Mouse (Mus musculus) retina, postnatal 1 day (tissue): Measurements from ENCODE around the gene Pex3.
"Not testable (repeated sequence)": the region's sequence is repeated elsewhere in the genome, so short reads cannot be mapped to it uniquely, and the experiment has no call there.

Experiments
- DNase-seq: peaks from one replicate; pipeline ENCODE4 v3.0.0-alpha.2; 2012

Pex3 gene

DNA sequence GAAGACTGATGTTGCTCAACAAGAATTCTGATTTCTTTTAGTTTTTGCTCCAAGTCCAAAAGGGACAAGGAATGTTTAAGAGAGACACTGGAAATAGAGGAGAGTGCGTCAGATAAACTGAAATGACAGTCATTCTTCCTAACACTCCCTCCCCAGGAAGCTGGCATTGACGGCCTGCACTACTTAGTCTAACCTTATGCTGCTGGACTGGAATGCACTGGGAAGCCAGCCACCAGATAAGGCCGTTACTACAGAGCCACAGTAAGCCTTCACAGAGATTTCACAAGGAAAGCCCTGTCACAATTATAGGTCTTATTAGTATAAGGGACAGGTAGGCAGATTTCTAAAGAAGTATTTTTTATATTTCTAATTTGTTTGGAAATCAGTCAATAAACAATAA is 18.2 kb downstream of the Pex3 start:
- DNase-seq: no peak

DNA sequence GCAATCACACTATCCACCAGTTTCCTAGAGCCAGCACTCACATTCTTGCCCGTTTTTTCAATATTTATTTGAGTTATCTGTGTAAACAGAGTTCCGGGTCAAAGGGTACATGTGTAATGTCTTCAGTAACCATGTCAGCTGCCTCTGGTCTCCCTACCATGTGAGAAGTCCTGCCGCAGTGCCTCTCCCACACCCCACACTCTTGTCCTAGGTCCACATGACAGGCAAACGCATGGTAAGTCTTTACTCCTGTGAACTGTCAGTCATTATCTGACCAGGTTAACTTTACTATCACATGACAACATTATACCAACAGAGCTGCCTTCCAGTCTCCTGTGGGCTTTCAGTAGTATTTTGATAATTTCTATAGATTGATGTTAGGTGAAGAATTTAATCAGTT is 24.8 kb downstream of the Pex3 start:
- no peak for DNase-seq

DNA sequence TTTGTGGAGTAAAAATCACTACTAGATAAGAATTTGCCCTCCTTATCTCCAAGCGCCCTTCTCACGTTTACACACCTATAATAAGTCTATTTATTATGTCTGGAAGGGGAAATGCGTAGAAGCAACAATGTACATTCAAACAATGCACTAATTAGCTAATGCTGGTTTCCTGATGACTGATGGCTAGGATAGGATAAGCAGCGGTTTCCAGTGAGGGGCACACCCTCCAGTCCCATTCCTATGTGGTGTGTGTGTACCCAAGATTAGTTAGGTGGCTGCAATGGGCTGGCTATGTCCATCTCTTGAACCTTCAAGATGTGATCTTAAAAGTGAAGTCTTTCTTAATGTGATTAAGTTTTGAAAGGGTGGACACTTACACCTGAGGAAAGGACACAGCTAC is 31.1 kb downstream of the Pex3 start:
- no peak for DNase-seq

DNA sequence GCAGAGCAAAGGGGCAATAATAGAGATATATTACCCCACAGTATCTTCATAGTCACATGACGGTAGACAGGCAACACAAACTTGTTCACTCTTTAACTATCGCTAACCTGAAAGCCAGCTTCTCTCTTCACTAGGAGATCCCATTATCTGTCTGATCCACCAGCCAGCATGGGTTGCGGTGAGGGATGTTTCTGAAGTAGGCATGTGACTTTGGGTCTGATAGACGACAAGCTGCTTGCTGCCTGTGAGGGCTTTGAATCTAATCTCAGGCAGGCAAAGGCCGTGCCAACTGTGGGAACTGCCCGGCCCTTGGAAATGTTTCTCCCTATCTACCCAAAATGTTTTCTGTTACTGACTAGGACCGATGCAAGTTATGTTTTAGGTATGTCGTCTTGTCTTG is 50.6 kb downstream of the Pex3 start:
- DNase-seq: peak; percentile 10

DNA sequence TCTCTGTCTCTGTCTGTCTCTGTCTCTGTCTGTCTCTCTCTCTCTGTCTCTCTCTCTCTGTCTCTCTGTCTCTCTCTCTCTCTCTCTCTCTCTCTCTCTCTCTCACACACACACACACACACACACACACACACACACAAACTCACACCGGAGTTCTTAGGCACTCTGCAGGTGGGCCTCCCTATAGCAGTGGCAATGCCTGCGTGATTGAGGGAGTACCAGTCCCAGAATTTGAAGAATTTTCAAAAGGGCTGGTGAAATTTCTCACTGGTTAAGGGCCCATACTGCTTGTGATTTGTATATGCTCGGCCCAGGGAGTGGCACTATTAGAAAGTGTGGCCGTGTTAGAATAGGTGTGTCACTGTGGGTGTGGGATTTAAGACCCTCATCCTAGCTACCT is 51.4 kb downstream of the Pex3 start:
- not testable (repeated sequence) for DNase-seq

DNA sequence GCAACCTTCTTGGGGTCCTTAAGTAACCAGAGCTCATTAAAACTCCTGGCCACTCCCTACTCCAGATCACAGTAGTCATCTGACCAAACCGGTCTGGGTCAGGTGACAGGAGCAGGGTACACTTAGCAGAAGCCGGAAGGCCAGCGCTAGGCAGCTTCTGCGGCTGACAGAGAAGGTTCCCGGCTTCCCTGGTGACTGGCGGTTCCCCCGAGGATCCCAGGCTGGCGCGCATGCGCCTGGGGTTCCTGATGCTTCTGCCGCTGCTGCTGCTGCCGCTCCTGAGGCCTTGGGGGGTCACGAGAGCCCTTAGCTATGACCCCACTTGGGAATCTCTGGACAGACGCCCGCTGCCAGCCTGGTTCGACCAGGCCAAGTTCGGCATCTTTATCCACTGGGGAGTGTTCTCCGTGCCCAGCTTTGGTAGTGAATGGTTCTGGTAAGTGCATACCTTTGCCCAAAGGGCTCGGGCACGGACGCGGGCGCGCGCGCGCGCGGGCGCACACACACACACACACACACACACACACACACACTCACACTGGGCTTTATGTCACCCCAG is 51.9 kb downstream of the Pex3 start:
- DNase-seq: peak; percentile 92

DNA sequence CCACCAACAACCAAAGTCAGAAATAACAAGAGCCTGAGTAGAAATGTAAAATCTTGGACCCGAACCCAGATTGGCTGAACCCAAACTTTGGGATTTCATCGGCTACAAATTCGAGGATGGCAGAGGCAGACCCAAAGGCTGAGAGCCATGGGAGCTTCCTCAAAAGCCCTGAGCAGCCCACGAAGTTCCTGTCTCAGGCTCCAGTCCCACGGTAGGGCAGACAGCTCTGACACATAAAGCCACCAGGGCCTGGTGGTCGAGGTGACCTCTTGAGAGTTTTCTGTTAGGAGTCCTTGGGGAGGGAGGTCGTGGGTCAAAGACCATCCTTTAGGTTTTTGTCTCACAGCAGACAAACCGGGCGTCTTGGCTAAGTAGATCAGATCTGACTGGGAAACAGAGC is 52.5 kb downstream of the Pex3 start:
- no peak for DNase-seq

DNA sequence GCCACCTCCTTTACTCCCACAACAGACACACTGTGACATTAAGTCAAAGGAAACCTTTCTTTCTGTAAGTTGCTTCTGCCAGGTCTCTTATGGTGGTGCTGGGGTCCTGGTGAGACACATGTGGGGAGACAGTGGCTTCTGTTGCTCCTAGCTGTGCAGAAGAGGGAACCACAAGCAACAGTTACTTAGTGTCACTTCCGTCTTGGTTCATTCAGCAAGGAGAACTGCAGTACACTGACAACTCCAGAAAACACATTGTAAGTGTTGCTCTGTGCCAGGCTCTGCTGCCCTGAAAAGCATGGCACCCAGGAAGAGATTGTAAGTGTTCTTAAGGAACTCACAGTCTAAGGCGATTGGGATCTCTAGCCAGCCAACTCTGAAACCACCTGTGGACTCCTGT is 53.6 kb downstream of the Pex3 start, which contains the start of gene Fuca2:
Gene Fuca2 (plus strand): TSS at position 210 of the 400 bp plus-strand sequence.
- no peak for DNase-seq

DNA sequence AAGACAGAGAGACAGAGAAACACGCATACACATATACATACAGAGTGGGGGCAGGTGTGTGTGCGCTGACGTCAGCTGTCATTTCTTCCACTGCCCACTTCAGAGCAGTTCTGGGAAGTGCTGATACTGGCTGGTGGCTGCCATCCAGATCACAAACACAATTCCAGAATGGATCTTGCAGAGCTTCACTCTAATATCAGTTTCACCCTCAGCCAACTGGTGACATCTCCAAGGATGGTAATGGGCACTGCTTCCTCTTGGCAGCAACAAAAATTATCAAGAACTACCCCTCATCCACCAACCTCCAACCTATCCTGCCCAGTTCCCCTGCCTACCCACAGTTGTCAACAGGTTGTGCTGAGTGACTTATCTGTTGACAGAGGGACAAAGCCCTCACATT is 56.6 kb downstream of the Pex3 start:
- no peak for DNase-seq

DNA sequence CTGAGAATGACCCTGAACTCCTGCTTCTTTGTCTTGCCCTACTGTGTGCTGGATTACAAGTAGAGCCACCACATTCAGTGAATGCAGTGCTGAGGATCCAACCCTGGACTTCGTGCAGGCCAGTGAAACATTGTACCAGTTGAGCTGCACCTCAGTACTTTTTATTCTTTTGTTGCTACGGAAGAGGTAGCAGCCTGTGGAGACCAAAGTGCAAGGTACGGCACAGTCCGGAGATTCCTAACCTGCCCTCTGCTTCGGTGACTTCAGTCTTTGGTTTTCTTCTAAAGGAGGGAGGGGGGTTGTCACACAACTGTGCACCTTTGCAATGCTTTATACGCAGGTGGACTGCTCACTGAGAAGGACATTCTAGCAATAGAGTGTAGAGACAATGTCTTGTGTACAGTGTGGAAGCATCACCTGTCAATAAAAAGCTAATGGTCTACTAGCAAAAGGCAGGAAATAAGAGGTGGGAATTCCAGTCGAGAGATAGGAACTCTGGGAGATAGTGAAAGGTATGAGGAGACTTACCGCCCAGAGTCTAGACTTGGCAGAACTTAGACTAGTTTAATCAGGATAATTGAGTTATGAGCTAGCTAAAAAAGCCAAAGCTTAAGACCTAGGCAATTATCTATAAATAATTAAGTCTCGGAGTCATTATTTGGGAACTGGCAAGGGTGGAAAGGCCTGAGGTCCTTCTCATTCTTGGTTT is 58.8 kb downstream of the Pex3 start:
- no peak for DNase-seq

DNA sequence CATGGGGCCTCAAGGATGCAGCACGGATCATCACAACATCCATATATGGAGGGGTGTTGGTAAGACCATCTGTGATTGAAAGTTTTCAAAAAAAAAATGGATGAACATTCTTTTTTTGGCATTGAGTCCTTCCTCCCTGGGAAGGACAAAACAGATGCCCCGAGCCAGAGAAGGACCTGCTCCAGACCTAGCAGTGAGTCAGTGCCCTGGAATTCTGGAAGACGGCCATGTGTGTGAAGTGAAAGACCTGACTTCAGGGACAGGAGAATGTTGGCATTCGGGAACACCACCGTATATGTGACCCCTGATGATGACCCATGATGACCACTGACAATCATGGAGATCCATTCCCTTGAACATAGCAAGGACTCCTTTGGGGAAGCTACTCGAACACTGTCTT is 63.3 kb downstream of the Pex3 start:
- DNase-seq: no peak

DNA sequence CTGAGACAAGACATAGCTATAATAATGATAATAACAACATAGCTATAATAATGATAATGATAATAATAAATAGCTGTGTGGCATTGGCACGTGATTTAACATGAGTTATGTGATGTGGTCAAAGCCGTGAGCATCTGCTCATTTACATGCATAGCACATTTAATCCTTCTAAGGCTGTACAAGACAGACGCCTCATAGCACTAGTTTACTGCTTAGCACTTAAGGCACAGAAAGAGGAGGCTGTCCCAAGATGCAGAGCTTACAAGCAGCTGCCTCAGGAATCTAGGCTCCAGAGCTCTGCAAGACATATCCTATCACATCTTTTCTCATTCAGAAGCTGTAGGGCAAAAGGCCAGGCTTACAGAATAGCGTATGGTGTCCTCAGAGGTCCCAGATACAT is 67.0 kb downstream of the Pex3 start:
- no peak for DNase-seq

DNA sequence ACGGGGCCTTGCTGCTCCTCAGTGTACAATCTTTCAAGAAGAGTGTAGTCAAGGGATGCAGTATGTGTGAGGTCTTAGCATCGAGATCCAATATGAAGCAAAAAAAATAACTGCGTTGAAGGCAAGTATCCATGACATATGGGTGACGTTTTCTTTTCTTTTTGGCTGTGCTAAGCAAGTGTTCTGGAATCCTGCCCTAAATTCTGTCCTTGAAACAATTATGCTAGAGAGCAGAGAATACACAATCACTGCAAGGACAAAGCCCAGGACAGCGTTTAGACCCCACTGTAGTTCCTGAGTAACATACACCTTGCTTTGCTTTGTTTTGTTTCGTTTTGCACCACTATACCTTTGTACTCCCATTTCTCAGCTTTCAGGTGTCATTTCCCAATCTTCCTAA is 73.6 kb downstream of the Pex3 start:
- DNase-seq: no peak

DNA sequence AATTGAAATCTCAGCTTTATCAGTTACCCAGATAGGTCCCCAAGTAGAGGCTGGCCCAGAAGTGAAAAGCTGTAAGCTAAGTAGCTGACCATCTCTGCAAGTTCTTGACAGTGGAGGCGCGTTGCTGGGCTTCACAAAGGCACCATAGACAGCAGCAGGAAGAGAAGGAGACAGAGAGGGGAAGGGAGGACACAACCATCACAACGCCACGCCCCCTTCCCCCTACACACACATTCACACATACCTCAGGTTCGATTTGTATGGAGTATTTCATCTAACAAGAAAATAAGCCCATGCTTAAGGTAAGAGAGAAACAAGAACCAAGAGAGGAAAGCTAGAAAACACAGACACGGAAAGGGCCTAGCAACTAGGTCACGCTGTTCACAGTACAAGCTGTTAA is 77.8 kb downstream of the Pex3 start:
- peak; percentile 52 for DNase-seq

DNA sequence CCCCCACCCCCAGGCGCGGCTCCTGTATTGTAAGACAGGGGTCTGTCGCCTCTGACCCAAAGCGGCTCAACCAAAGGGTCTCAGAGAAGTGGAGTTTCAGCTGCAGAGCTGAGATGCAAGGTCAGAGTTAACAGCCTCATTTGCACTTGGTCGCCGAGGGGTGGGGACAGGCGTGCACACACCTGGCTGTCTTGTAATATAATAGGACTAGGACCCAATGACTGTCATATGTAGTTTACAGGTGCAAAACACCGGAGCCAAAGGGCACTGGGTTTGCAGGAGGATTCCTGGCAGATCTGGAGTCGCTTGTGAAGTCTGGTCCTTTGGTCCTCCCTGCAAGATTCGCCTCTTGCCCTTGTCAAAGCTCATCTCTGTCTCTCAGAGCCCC is 78.4 kb downstream of the Pex3 start:
- peak; percentile 37 for DNase-seq
